Mouse (Mus musculus) liver, embryonic 16.5 days (tissue): ENCODE measurements around the gene Clcnka. TPM values are rescaled to one million over a fixed set of nuclear protein-coding genes. Genes with fewer than 3 reads are reported as not detected.

Source experiments
- ATAC-seq: fragments of 200-750 bp; cut with Nextera tagmentation; 2 replicates; pipeline ENCODE4 v1.8.0; 2017; ENCODE audit warnings: low read depth, mild to moderate bottlenecking, moderate number of reproducible peaks, moderate library complexity
- H3K27ac ChIP-seq: fragments of 300-500 bp; sonication (generic); 2 replicates; pipeline ENCODE4 v1.5.1; 2014; ENCODE audit warnings: mild to moderate bottlenecking, low read length
- H3K27me3 ChIP-seq: fragments of 300-500 bp; sonication (generic); 2 replicates; pipeline ENCODE4 v1.6.1; 2014; ENCODE audit warnings: low read depth, low read length, mixed read lengths; ENCODE audit not compliant: control insufficient read depth, insufficient read depth
- H3K36me3 ChIP-seq: fragments of 300-500 bp; sonication (generic); 2 replicates; pipeline ENCODE4 v1.6.1; 2014; ENCODE audit warnings: mild to moderate bottlenecking; ENCODE audit not compliant: control insufficient read depth, insufficient read depth
- H3K4me1 ChIP-seq: fragments of 300-500 bp; sonication (generic); 2 replicates; pipeline ENCODE4 v1.6.1; 2014; ENCODE audit warnings: low read depth, low read length, mixed read lengths; ENCODE audit not compliant: control insufficient read depth
- H3K4me2 ChIP-seq: fragments of 300-500 bp; sonication (generic); 2 replicates; pipeline ENCODE4 v1.6.1; 2014; ENCODE audit warnings: low read depth, low read length, mixed read lengths
- H3K4me3 ChIP-seq: fragments of 300-500 bp; sonication (generic); 2 replicates; pipeline ENCODE4 v1.5.1; 2014; ENCODE audit warnings: low read depth, mild to moderate bottlenecking, low read length
- H3K9ac ChIP-seq: fragments of 300-500 bp; sonication (generic); 2 replicates; pipeline ENCODE4 v1.6.1; 2014; ENCODE audit warnings: low read depth, low read length
- H3K9me3 ChIP-seq: fragments of 300-500 bp; sonication (generic); replicated peaks from 2 replicates; pipeline ENCODE4 v1.6.1; 2016; ENCODE audit warnings: low read length; ENCODE audit not compliant: control insufficient read depth
- WGBS: fragments of 180-500 bp; shearing (Covaris S2); extraction: QIAGEN DNeasy Blood & Tissue Kit; methylation state at CpG from one replicate; pipeline ENCODE4 v1.1.7; 2014; ENCODE audit not compliant: insufficient replicate concordance; 5-methylcytosine and 5-hydroxymethylcytosine counted together
- polyA plus RNA-seq: library from polyadenylated mRNA; unstranded; fragments of >200 nt; fragmentation: Nextera tagmentation; extraction: Ambion mirVana; gene quantifications from 2 replicates; pipeline ENCODE4 v1.2.1, GENCODE M21; 2015

Gene Clcnka
- polyA plus RNA-seq = 0.05 TPM in 1 of 2 replicates, not detected in the other

- Histone ChIP-seq H3K9me3 (no peaks in the 10 kb centered on the region), H3K27me3 (no peaks in the 10 kb centered on the region), H3K9ac (no peak within 1 kb of the TSS), H3K4me3 (no peak within 1 kb of the TSS), H3K4me1 (no peaks in the 10 kb centered on the region), H3K27ac (no peak within 1 kb of the TSS), H3K36me3 (no peaks in the 10 kb centered on the region), H3K4me2 (no peak within 1 kb of the TSS)
- ATAC-seq = no peak
- WGBS = 51% methylated on average over 12 of the region's 12 CpGs
Measured at GRCm38 (mm10) chr4:141398545-141398944, at the start of gene Clcnka. Gene Clcnka, minus strand, starts transcription at chr4:141398724.

- no peak overlapping the region for H3K27ac ChIP-seq
- H3K4me2 ChIP-seq = no peak overlapping the region
- WGBS = 74% methylated on average over 7 of the region's 7 CpGs
- H3K9me3 ChIP-seq = no peaks in the 10 kb centered on the region
- H3K36me3 ChIP-seq = 0 out of 2 replicates have a peak, but pooled peaks cover 5% of the 10 kb centered on the region
- ATAC-seq = no peak
- no peak overlapping the region for H3K9ac ChIP-seq
- H3K27me3 ChIP-seq = no peaks in the 10 kb centered on the region
- H3K4me3 ChIP-seq = no peak overlapping the region
- peaks cover 15% of the 10 kb centered on the region for H3K4me1 ChIP-seq
Measured at GRCm38 (mm10) chr4:141446211-141446610, 47.7 kb upstream of the Clcnka start.

- 0 out of 2 replicates have a peak, but pooled peaks cover 5% of the 10 kb centered on the region for H3K36me3 ChIP-seq
- WGBS = 20% methylated on average over 14 of the region's 14 CpGs
- peak overlapping the region; percentile 91 for H3K4me2 ChIP-seq
- no peaks in the 10 kb centered on the region for H3K27me3 ChIP-seq
- no peak for ATAC-seq
- peaks cover 15% of the 10 kb centered on the region for H3K4me1 ChIP-seq
- H3K9me3 ChIP-seq = no peaks in the 10 kb centered on the region
- H3K27ac ChIP-seq = no peak overlapping the region
- H3K4me3 ChIP-seq = peak overlapping the region; percentile 99
- peak overlapping the region; percentile 90 for H3K9ac ChIP-seq
Measured at GRCm38 (mm10) chr4:141445328-141445720, 46.8 kb upstream of the Clcnka start.

GRCm38 (mm10) chr4:141444451-141445327, 46.2 kb upstream of the Clcnka start, which contains the start of gene Zbtb17:
Gene Zbtb17, plus strand, starts transcription at chr4:141444654.
- no peaks in the 10 kb centered on the region for H3K9me3 ChIP-seq
- peak; percentile 91 for ATAC-seq
- under 1% methylated on average over 68 of the region's 102 CpGs for WGBS

GRCm38 (mm10) chr4:141443641-141444429, 45.3 kb upstream of the Clcnka start:
- WGBS = 23% methylated on average over 11 of the region's 11 CpGs
- peak overlapping the region; percentile 99 for H3K4me3 ChIP-seq
- no peaks in the 10 kb centered on the region for H3K9me3 ChIP-seq
- no peaks in the 10 kb centered on the region for H3K27me3 ChIP-seq
- H3K4me2 ChIP-seq = peak overlapping the region; percentile 91
- no peak for ATAC-seq
- peak overlapping the region; percentile 90 for H3K9ac ChIP-seq
- 0 out of 2 replicates have a peak, but pooled peaks cover 5% of the 10 kb centered on the region for H3K36me3 ChIP-seq
- peaks cover 15% of the 10 kb centered on the region for H3K4me1 ChIP-seq
- no peak overlapping the region for H3K27ac ChIP-seq

More at GRCm38 (mm10) chr4:141444451-141445327, 46.2 kb upstream of the Clcnka start, which contains the start of gene Zbtb17:
- Histone ChIP-seq H3K4me1 (peaks cover 15% of the 10 kb centered on the region), H3K36me3 (0 out of 2 replicates have a peak, but pooled peaks cover 5% of the 10 kb centered on the region), H3K4me3 (peak within 1 kb of the TSS; percentile 99), H3K4me2 (peak within 1 kb of the TSS; percentile 91), H3K9ac (peak within 1 kb of the TSS; percentile 90), H3K27ac (peak within 1 kb of the TSS; percentile 53; the same call in 1 of the 2 replicates), H3K27me3 (no peaks in the 10 kb centered on the region)

- no peak overlapping the region for H3K4me2 ChIP-seq
- H3K9ac ChIP-seq = no peak overlapping the region
- H3K9me3 ChIP-seq = no peaks in the 10 kb centered on the region
- H3K4me3 ChIP-seq = no peak overlapping the region
- no peak for ATAC-seq
- H3K4me1 ChIP-seq = peaks cover 14% of the 10 kb centered on the region
- no peaks in the 10 kb centered on the region for H3K36me3 ChIP-seq
- no peaks in the 10 kb centered on the region for H3K27me3 ChIP-seq
- H3K27ac ChIP-seq = no peak overlapping the region
Measured at GRCm38 (mm10) chr4:141440877-141441276, 42.4 kb upstream of the Clcnka start.

- 65% methylated on average over 12 of the region's 12 CpGs for WGBS
- no peak for ATAC-seq
- no peak overlapping the region for H3K4me2 ChIP-seq
- H3K4me1 ChIP-seq = peaks cover 6% of the 10 kb centered on the region
- no peak overlapping the region for H3K4me3 ChIP-seq
- no peaks in the 10 kb centered on the region for H3K36me3 ChIP-seq
- no peaks in the 10 kb centered on the region for H3K27me3 ChIP-seq
- no peaks in the 10 kb centered on the region for H3K9me3 ChIP-seq
- no peak overlapping the region for H3K27ac ChIP-seq
- no peak overlapping the region for H3K9ac ChIP-seq
Measured at GRCm38 (mm10) chr4:141439083-141439803, 40.7 kb upstream of the Clcnka start.

GRCm38 (mm10) chr4:141435974-141436373, 37.5 kb upstream of the Clcnka start, which contains the start of gene Srarp:
Gene Srarp, minus strand, starts transcription at chr4:141436105.
- WGBS = 78% methylated on average over 1 of the region's 1 CpGs
- H3K27me3 ChIP-seq = no peaks in the 10 kb centered on the region
- no peak within 1 kb of the TSS for H3K9ac ChIP-seq
- H3K9me3 ChIP-seq = no peaks in the 10 kb centered on the region
- H3K36me3 ChIP-seq = no peaks in the 10 kb centered on the region
- ATAC-seq = no peak
- H3K4me3 ChIP-seq = no peak within 1 kb of the TSS
- H3K4me2 ChIP-seq = no peak within 1 kb of the TSS
- no peak within 1 kb of the TSS for H3K27ac ChIP-seq
- H3K4me1 ChIP-seq = no peaks in the 10 kb centered on the region
